Mouse (Mus musculus): ENCODE measurements around the gene Myo9b. TPM values are rescaled to one million over a fixed set of nuclear protein-coding genes. Genes with fewer than 3 reads are reported as not detected.

Myo9b gene
- polyA plus RNA-seq, 1 experiment from 2014 or later: 19.9 TPM

GRCm38 (mm10) chr8:71370711-71371235 lies 98.3 kb downstream of the Myo9b start:
- H3K4me1 ChIP-seq (replicated peaks): peaks cover 34% of the 10 kb centered on the region
- H3K4me2 ChIP-seq (replicated peaks): peak overlapping the region; percentile 54
- ATAC-seq: no peak
- H3K27me3 ChIP-seq: no peaks in the 10 kb centered on the region
- peak overlapping the region; percentile 65 for H3K9ac ChIP-seq (replicated peaks)
- WGBS: 23% methylated on average over 5 of the region's 5 CpGs
- H3K27ac ChIP-seq: peak overlapping the region; percentile 81
- H3K4me3 ChIP-seq (replicated peaks): peak overlapping the region; percentile 72
- peaks cover 29% of the 10 kb centered on the region for H3K36me3 ChIP-seq
- no peaks in the 10 kb centered on the region for H3K9me3 ChIP-seq

GRCm38 (mm10) chr8:71371236-71371848 lies 98.8 kb downstream of the Myo9b start, which contains the start of gene Ocel1:
Ocel1 (plus strand) TSS chr8:71371298.
- Histone ChIP-seq H3K4me3 (replicated peaks) (peak within 1 kb of the TSS; percentile 72), H3K27me3 (no peaks in the 10 kb centered on the region), H3K9me3 (no peaks in the 10 kb centered on the region), H3K9ac (replicated peaks) (peak within 1 kb of the TSS; percentile 65), H3K4me1 (replicated peaks) (peaks cover 34% of the 10 kb centered on the region), H3K4me2 (replicated peaks) (peak within 1 kb of the TSS; percentile 54), H3K27ac (peak within 1 kb of the TSS; percentile 81), H3K36me3 (peaks cover 29% of the 10 kb centered on the region)
- under 1% methylated on average over 68 of the region's 68 CpGs for WGBS
- ATAC-seq: peak; percentile 86

- Histone ChIP-seq H3K9ac (replicated peaks) (no peak overlapping the region), H3K36me3 (peaks cover 30% of the 10 kb centered on the region), H3K4me3 (replicated peaks) (no peak overlapping the region), H3K9me3 (no peaks in the 10 kb centered on the region), H3K4me2 (replicated peaks) (no peak overlapping the region), H3K27me3 (peaks cover 9% of the 10 kb centered on the region; the same call in 1 of the 2 replicates), H3K27ac (peak overlapping the region; percentile 39; the same call in 1 of the 2 replicates), H3K4me1 (replicated peaks) (peaks cover 39% of the 10 kb centered on the region)
- no peak for ATAC-seq
- WGBS: 85% methylated on average over 12 of the region's 12 CpGs
These were observed 99.9 kb downstream of the Myo9b start for GRCm38 (mm10) chr8:71372427-71372826.

GRCm38 (mm10) chr8:71373000-71373399 lies 100.5 kb downstream of the Myo9b start:
- Histone ChIP-seq H3K4me2 (replicated peaks) (no peak overlapping the region), H3K36me3 (peaks cover 35% of the 10 kb centered on the region), H3K4me3 (replicated peaks) (no peak overlapping the region), H3K27ac (no peak overlapping the region), H3K9me3 (no peaks in the 10 kb centered on the region), H3K9ac (replicated peaks) (no peak overlapping the region), H3K27me3 (peaks cover 15% of the 10 kb centered on the region; the same call in 1 of the 2 replicates), H3K4me1 (replicated peaks) (peaks cover 34% of the 10 kb centered on the region)
- WGBS: 88% methylated on average over 3 of the region's 3 CpGs
- no peak for ATAC-seq

DNA sequence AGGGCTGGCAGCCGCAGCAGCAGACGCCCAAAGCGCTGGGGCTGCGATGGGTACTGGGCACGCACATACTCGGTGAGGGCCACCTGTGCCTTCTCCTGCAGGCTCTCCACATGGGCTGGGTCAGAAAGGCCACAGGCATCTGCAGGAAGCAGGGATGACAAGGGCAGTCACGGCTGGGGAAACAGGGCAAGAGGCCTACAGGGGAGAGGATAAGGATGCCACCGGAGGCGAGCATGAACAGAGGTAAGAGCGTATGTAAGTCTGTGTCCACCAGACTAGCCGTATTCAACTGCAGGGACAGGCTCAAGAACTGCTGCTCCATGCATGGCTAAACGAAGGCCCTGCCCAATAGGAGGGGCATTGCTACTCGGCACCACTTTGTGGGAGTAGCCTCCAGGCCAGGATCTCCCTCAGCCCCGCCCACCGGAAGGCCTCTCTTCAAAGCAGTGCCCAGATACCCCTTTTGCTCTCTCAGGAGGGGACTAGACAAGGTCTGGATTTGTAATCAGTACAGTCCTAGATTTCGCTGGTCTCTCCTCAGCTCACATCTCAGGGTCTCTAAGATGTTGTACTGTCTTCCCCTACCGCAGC lies 102.2 kb downstream of the Myo9b start:
- Histone ChIP-seq H3K4me1 (replicated peaks) (peaks cover 43% of the 10 kb centered on the region), H3K9me3 (no peaks in the 10 kb centered on the region), H3K4me3 (replicated peaks) (no peak overlapping the region), H3K27ac (no peak overlapping the region), H3K27me3 (peaks cover 16% of the 10 kb centered on the region; the same call in 1 of the 2 replicates), H3K9ac (replicated peaks) (no peak overlapping the region), H3K4me2 (replicated peaks) (no peak overlapping the region), H3K36me3 (peaks cover 28% of the 10 kb centered on the region)
- ATAC-seq: no peak
- WGBS: 76% methylated on average over 17 of the region's 17 CpGs

GRCm38 (mm10) chr8:71375581-71376422 lies 103.3 kb downstream of the Myo9b start:
- Histone ChIP-seq H3K27me3 (peaks cover 16% of the 10 kb centered on the region; the same call in 1 of the 2 replicates), H3K9me3 (no peaks in the 10 kb centered on the region), H3K27ac (peak overlapping the region; percentile 77), H3K36me3 (peaks cover 26% of the 10 kb centered on the region), H3K4me1 (replicated peaks) (peaks cover 48% of the 10 kb centered on the region), H3K9ac (replicated peaks) (peak overlapping the region; percentile 64), H3K4me3 (replicated peaks) (peak overlapping the region; percentile 40), H3K4me2 (replicated peaks) (peak overlapping the region; percentile 66)
- 2% methylated on average over 74 of the region's 74 CpGs for WGBS
- ATAC-seq: peak; percentile 6

GRCm38 (mm10) chr8:71376423-71377030 lies 104.0 kb downstream of the Myo9b start:
- H3K9me3 ChIP-seq: no peaks in the 10 kb centered on the region
- H3K27ac ChIP-seq: peak overlapping the region; percentile 77; the same call in 1 of the 2 replicates
- peaks cover 54% of the 10 kb centered on the region for H3K4me1 ChIP-seq (replicated peaks)

DNA sequence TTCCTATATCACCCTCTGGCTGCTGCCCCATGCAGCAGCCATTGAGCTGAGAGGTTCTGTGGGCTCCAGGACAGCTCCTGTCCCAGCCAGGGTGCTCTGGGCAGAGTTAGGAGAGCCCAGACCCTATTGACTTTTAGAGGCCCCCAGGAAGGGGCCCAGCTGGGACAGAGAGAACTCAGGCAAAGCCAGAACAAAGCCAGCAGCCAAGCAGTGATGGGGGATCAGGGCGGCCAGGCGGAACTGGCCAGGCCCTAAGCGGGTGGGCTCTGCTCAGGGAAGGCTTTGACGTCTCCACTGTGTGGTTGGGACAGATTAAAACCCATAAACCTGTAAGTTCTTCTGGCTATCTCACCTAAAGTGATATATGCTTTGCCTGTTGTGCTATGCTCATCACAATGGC lies 106.5 kb downstream of the Myo9b start:
- Histone ChIP-seq H3K27me3 (peaks cover 16% of the 10 kb centered on the region; the same call in 1 of the 2 replicates), H3K36me3 (peaks cover 20% of the 10 kb centered on the region), H3K4me3 (replicated peaks) (peak overlapping the region; percentile 75), H3K9ac (replicated peaks) (peak overlapping the region; percentile 81), H3K27ac (0 out of 2 replicates have a peak overlapping the region, but pooled peaks have one; percentile 4), H3K4me2 (replicated peaks) (peak overlapping the region; percentile 99), H3K4me1 (replicated peaks) (peaks cover 71% of the 10 kb centered on the region), H3K9me3 (no peaks in the 10 kb centered on the region)
- 8% methylated on average over 4 of the region's 4 CpGs for WGBS
- no peak for ATAC-seq

More at GRCm38 (mm10) chr8:71376423-71377030, 104.0 kb downstream of the Myo9b start:
- peaks cover 26% of the 10 kb centered on the region for H3K36me3 ChIP-seq
- peak overlapping the region; percentile 66 for H3K4me2 ChIP-seq (replicated peaks)
- peak overlapping the region; percentile 40 for H3K4me3 ChIP-seq (replicated peaks)
- no peak for ATAC-seq
- peaks cover 16% of the 10 kb centered on the region; the same call in 1 of the 2 replicates for H3K27me3 ChIP-seq
- peak overlapping the region; percentile 64 for H3K9ac ChIP-seq (replicated peaks)
- WGBS: 27% methylated on average over 8 of the region's 8 CpGs

DNA sequence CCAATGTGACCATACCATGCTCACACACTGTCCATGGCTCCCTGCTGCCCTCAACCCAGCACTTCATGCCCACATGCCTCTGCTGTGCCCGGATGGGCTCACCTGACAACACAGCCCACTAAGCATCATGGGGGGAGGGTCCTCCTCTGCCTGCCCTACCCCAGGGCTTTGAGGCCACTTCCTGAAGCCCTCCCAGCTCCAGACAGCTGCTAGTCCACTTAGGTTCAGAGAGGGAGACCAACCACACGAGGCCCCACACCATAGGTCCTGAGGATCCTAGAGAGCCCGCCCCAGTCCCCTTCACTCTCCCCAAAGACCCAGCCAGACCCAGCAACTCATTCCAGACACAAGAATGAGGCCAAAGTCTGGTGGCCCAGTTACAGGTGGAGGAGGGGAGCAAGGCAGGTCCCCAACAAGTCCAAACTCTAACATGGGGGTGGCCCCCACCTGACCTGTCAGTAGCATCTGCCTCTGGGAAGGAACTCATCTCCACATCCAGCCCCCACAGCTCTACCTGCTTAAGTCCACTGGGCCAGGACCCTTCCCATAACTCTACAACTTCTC lies 107.1 kb downstream of the Myo9b start:
- Histone ChIP-seq H3K4me1 (replicated peaks) (peaks cover 71% of the 10 kb centered on the region), H3K36me3 (peaks cover 14% of the 10 kb centered on the region), H3K4me2 (replicated peaks) (peak overlapping the region; percentile 99), H3K27me3 (peaks cover 16% of the 10 kb centered on the region; the same call in 1 of the 2 replicates), H3K4me3 (replicated peaks) (peak overlapping the region; percentile 75), H3K27ac (no peak overlapping the region), H3K9me3 (no peaks in the 10 kb centered on the region), H3K9ac (replicated peaks) (peak overlapping the region; percentile 81)
- 25% methylated on average over 3 of the region's 3 CpGs for WGBS
- no peak for ATAC-seq

- Histone ChIP-seq H3K9me3 (no peaks in the 10 kb centered on the region), H3K27ac (no peak overlapping the region), H3K4me2 (replicated peaks) (peak overlapping the region; percentile 99), H3K27me3 (peaks cover 16% of the 10 kb centered on the region; the same call in 1 of the 2 replicates), H3K9ac (replicated peaks) (peak overlapping the region; percentile 81), H3K4me1 (replicated peaks) (peaks cover 67% of the 10 kb centered on the region), H3K36me3 (0 out of 2 replicates have a peak, but pooled peaks cover 7% of the 10 kb centered on the region), H3K4me3 (replicated peaks) (peak overlapping the region; percentile 75)
- ATAC-seq: no peak
- under 1% methylated on average over 72 of the region's 72 CpGs for WGBS
These were observed 108.0 kb downstream of the Myo9b start for GRCm38 (mm10) chr8:71380178-71381171.

Measured in midbrain, embryonic 13.5 days (tissue).